Mouse (Mus musculus) midbrain, embryonic 11.5 days (tissue): Measurements from ENCODE around the gene Obp2a. TPM values are rescaled to one million over a fixed set of nuclear protein-coding genes. Genes with fewer than 3 reads are reported as not detected.
"Not testable (repeated sequence)": the region's sequence is repeated elsewhere in the genome, so short reads cannot be mapped to it uniquely, and the experiment has no call there.

Source experiments
- ATAC-seq: fragments of 200-750 bp; cut with Nextera tagmentation; 2 replicates; pipeline ENCODE4 v1.8.0; 2017; ENCODE audit warnings: moderate TSS enrichment, moderate library complexity; ENCODE audit not compliant: low FRiP score
- DNase-seq: peaks from one replicate; pipeline ENCODE4 v3.0.0; 2015; ENCODE audit warnings: low spot score; ENCODE audit errors: missing footprints
- H3K27ac ChIP-seq: fragments of 300-500 bp; sonication (generic); 2 replicates; pipeline ENCODE4 v1.5.1; 2014; ENCODE audit warnings: low read depth, low read length
- H3K27me3 ChIP-seq: fragments of 300-500 bp; sonication (generic); 2 replicates; pipeline ENCODE4 v1.6.1; 2014; ENCODE audit warnings: mild to moderate bottlenecking, low read length, moderate library complexity, mixed read lengths; ENCODE audit not compliant: control insufficient read depth, insufficient read depth
- H3K36me3 ChIP-seq: fragments of 300-500 bp; sonication (generic); 2 replicates; pipeline ENCODE4 v1.6.1; 2014; ENCODE audit warnings: mild to moderate bottlenecking, low read length, moderate library complexity, mixed read lengths; ENCODE audit not compliant: control insufficient read depth, insufficient read depth
- H3K4me1 ChIP-seq: fragments of 300-500 bp; sonication (generic); 2 replicates; pipeline ENCODE4 v1.6.1; 2014; ENCODE audit warnings: low read length; ENCODE audit not compliant: control insufficient read depth, insufficient read depth
- H3K4me2 ChIP-seq: fragments of 300-500 bp; sonication (generic); 2 replicates; pipeline ENCODE4 v1.6.1; 2014; ENCODE audit warnings: mild to moderate bottlenecking, moderate library complexity
- H3K4me3 ChIP-seq: fragments of 300-500 bp; sonication (generic); 2 replicates; pipeline ENCODE4 v1.5.1; 2014; ENCODE audit warnings: low read depth, low read length
- H3K9ac ChIP-seq: fragments of 300-500 bp; sonication (generic); 2 replicates; pipeline ENCODE4 v1.6.1; 2014; ENCODE audit warnings: low read length
- H3K9me3 ChIP-seq: fragments of 300-500 bp; sonication (generic); 2 replicates; pipeline ENCODE4 v1.6.1; 2016; ENCODE audit warnings: low read length; ENCODE audit not compliant: control insufficient read depth
- WGBS: fragments of 180-500 bp; shearing (Covaris S2); extraction: QIAGEN DNeasy Blood & Tissue Kit; methylation state at CpG from one replicate; pipeline ENCODE4 v1.1.7; 2014; 5-methylcytosine and 5-hydroxymethylcytosine counted together
- polyA plus RNA-seq: library from polyadenylated mRNA; unstranded; fragments of >200 nt; fragmentation: Nextera tagmentation; extraction: Ambion mirVana; gene quantifications from 2 replicates; pipeline ENCODE4 v1.2.1, GENCODE M21; 2014

Gene Obp2a
- polyA plus RNA-seq = not detected in 2 replicates

DNA sequence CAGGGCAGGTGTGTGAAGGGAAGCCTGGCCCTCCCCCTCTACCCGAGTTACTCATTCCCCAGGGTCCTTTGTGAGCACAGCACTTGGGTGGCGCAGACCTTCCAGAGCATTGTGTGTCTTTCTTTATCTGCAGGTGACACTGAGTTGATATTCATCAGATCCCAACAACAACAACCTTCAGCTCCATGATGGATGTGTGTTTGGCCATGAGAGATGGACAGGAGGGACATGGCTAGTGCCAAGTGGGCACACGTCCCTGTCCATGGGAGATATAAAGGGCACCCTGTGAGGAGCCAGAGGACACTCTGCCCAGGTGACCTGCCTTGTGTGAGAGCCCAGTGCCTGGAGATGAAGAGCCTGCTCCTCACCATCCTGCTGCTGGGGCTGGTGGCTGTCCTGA lies at the start of gene Obp2a:
Gene Obp2a (plus strand): TSS at position 301 of the 400 bp plus-strand sequence.
- 79% methylated on average over 3 of the region's 3 CpGs for WGBS
- not testable (repeated sequence) for H3K9me3 ChIP-seq, H3K27ac ChIP-seq, DNase-seq, H3K27me3 ChIP-seq, ATAC-seq, H3K36me3 ChIP-seq, H3K4me3 ChIP-seq, H3K4me2 ChIP-seq, H3K4me1 ChIP-seq, H3K9ac ChIP-seq

DNA sequence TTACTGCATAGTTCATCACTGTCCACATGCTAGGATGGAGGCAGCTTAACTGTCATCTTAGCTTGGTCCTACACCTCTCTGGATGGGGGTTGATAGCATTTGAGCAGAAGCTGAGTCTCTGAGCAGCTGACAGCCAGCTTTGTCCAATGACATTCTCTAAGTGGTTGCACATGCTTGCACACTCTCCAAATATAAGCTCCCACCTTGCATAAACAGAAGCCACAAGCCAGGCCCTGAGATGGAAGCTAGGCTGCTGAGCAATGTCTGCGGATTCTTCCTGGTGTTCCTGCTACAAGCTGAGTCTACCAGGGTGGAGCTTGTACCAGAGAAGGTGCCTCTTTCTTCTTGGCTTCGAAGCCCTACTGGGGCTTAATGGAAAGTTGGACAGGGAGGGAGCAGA lies 46.9 kb upstream of the Obp2a start, which contains the start of gene Lcn8:
Gene Lcn8 (plus strand): TSS at position 219 of the 400 bp plus-strand sequence.
- H3K36me3 ChIP-seq = no peaks in the 10 kb centered on the region

DNA sequence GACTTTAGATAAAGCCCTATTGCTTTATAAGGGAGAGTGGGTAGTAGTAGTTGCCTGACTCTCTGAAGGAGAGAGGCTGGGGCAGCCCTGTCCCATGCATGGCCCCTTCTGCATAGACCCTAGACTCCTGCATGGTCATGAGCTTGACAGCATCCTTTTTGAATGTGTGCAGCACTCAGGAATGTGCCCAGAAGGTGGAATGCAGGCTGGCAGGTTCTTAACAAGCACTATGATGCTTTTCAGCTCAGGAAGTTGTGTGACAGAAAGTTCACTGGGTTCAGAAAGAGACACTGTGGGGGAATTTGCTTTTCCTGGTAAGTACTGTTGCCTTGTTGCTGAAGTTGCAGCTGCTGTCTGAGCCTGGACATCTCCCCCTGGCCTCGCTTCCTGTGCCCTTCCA lies 45.3 kb upstream of the Obp2a start:
- no peak overlapping the region for H3K27ac ChIP-seq
- H3K4me2 ChIP-seq = no peak overlapping the region
- DNase-seq = no peak
- H3K9ac ChIP-seq = no peak overlapping the region
- no peaks in the 10 kb centered on the region for H3K9me3 ChIP-seq
- 47% methylated on average over 1 of the region's 1 CpGs for WGBS
- H3K4me1 ChIP-seq = no peaks in the 10 kb centered on the region
- no peak for ATAC-seq
- no peaks in the 10 kb centered on the region for H3K36me3 ChIP-seq
- H3K4me3 ChIP-seq = no peak overlapping the region
- H3K27me3 ChIP-seq = no peaks in the 10 kb centered on the region

More for the DNA sequence above, 46.9 kb upstream of the Obp2a start, which contains the start of gene Lcn8:
- Histone ChIP-seq H3K27me3 (no peaks in the 10 kb centered on the region), H3K4me2 (no peak within 1 kb of the TSS), H3K27ac (no peak within 1 kb of the TSS), H3K4me1 (no peaks in the 10 kb centered on the region), H3K4me3 (no peak within 1 kb of the TSS), H3K9me3 (no peaks in the 10 kb centered on the region), H3K9ac (no peak within 1 kb of the TSS)
- WGBS = 83% methylated on average over 2 of the region's 2 CpGs
- DNase-seq (no peak), ATAC-seq (no peak)

DNA sequence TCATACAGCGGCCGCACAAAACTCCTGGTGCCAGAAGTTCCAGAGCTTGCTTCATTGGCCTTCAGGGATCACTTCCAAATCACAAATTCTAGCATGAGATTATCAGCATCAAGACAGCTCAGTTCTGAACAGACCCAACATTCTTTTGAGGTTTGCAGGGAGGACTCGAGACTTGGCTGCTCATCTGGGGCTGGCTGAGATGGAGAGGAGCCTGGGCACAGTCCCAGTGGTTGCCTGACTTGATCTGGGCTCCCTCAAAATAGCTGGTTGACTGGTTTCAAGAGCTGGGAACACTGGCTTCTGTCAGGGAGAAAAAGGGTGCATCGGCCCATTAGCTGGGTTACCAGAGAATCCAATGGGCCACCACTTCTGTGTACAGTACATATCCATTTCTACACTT lies 43.2 kb upstream of the Obp2a start:
- no peak for ATAC-seq
- DNase-seq = no peak
- Histone ChIP-seq H3K4me3 (no peak overlapping the region), H3K27ac (no peak overlapping the region), H3K36me3 (no peaks in the 10 kb centered on the region), H3K9ac (no peak overlapping the region), H3K27me3 (no peaks in the 10 kb centered on the region), H3K4me2 (no peak overlapping the region), H3K4me1 (no peaks in the 10 kb centered on the region), H3K9me3 (no peaks in the 10 kb centered on the region)
- WGBS = 87% methylated on average over 4 of the region's 4 CpGs

DNA sequence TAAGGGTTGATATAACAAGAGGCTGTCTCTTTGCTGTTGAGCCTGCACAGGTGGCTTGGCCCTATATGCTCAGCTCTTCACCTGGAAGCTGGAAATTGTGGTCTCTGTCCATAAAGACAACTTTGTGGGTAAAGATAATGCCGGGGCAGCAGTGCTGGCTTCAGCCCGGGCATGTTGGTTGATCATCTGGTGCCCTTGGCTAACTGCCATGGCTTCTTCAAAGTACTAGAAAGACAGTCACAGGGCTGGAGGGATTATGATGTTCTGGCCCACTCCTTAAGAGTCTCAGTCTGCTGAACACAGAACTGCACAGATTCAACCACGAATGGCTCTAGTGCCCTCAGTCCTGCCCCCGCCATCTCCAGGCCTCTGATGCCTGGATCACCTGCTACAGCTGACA lies 42.6 kb upstream of the Obp2a start:
- Histone ChIP-seq H3K9me3 (no peaks in the 10 kb centered on the region), H3K36me3 (no peaks in the 10 kb centered on the region), H3K4me3 (no peak overlapping the region), H3K27me3 (no peaks in the 10 kb centered on the region), H3K4me1 (no peaks in the 10 kb centered on the region), H3K4me2 (no peak overlapping the region), H3K27ac (no peak overlapping the region), H3K9ac (no peak overlapping the region)
- DNase-seq (no peak), ATAC-seq (no peak)
- 96% methylated on average over 4 of the region's 4 CpGs for WGBS

DNA sequence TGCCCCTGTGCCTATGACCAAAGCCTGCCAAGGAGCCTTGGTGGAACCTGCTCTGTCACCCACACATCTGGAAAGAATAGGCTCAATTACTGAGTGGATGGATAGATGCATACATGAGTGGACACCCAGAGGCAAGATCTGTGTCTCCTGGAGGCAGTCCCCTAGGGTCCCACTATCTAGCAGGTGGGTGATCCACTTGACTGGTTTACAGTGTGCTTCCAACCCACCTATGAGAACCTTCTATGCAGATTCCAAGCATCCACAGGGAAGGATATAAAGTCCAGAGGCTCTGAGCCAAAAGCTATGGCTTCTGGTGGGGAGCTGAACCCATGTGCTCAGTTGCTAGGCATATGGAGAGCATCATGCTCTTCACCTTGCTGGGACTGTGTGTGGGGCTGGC lies 42.2 kb upstream of the Obp2a start, which contains the start of gene Lcn5:
Gene Lcn5 (plus strand): TSS at position 301 of the 400 bp plus-strand sequence.
- H3K27me3 ChIP-seq = no peaks in the 10 kb centered on the region
- ATAC-seq (no peak), DNase-seq (no peak)
- no peak within 1 kb of the TSS for H3K4me2 ChIP-seq
- H3K4me1 ChIP-seq = no peaks in the 10 kb centered on the region
- no peaks in the 10 kb centered on the region for H3K36me3 ChIP-seq
- no peak within 1 kb of the TSS for H3K9ac ChIP-seq
- H3K27ac ChIP-seq = no peak within 1 kb of the TSS
- no peak within 1 kb of the TSS for H3K4me3 ChIP-seq
- no peaks in the 10 kb centered on the region for H3K9me3 ChIP-seq

DNA sequence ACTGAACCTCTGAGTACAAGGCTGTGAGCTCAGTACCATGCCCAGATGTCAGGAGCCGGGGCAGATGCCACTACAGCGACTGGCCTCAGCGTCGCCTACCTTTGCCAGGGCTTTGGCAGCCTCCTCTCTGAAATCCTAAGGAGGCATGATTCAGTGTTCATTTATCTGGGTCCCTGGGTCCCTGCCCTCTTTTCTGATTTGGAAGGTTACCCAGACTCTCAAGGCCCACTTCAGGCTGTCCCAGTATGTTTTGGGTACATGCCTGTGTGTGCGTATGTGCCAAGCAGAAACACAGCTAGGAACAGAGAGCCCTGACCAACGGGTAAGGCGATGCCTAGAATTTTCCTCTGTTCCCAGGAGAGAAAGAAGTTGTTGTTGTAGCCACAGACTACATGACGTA lies 39.6 kb upstream of the Obp2a start:
- WGBS = 94% methylated on average over 8 of the region's 8 CpGs
- no peaks in the 10 kb centered on the region for H3K36me3 ChIP-seq

DNA sequence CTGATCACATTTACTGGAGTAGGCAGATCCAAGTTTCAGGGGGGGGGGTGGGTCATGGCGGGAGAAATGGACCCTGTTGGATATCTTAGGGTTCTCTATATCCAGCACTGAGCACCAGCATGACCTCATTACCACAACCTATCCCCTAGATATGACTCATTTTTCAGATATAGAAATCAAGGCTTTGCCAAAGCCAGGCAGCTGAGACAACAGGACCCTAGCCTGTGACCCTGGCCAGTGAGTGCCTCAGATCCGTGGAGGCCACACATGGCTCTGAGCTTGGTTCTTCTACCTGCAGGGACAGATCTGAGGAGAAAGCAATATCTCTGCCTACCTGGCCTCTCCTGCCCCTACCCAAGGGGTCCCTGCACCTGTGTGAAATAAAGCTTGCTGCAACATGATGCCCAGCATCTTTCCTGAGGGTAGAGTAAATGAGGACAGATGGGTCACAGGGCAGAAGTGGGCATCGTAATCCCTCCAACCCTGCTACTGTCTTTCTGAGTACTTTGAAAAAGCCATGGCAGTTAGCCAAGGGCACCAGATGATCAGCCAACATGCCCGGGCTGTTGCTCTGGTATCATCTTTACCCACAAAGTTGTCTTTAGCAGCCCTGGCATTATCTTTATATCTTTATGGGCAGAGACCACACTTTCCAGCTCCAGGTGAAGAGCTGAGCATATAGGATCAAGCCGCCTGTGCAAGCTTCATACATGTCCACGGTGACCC lies 38.4 kb upstream of the Obp2a start:
- Histone ChIP-seq H3K27me3 (no peaks in the 10 kb centered on the region), H3K9me3 (no peaks in the 10 kb centered on the region), H3K27ac (no peak overlapping the region), H3K4me3 (no peak overlapping the region), H3K9ac (no peak overlapping the region), H3K36me3 (no peaks in the 10 kb centered on the region), H3K4me2 (no peak overlapping the region), H3K4me1 (no peaks in the 10 kb centered on the region)
- whole genome bisulfite sequencing = 90% methylated on average over 6 of the region's 6 CpGs
- no peak for ATAC-seq
- no peak for DNase-seq

More for the DNA sequence above, 39.6 kb upstream of the Obp2a start:
- no peak overlapping the region for H3K4me3 ChIP-seq
- no peaks in the 10 kb centered on the region for H3K9me3 ChIP-seq
- H3K27me3 ChIP-seq = no peaks in the 10 kb centered on the region
- no peaks in the 10 kb centered on the region for H3K4me1 ChIP-seq
- DNase-seq = no peak
- no peak overlapping the region for H3K9ac ChIP-seq
- H3K27ac ChIP-seq = no peak overlapping the region
- no peak for ATAC-seq
- H3K4me2 ChIP-seq = no peak overlapping the region

DNA sequence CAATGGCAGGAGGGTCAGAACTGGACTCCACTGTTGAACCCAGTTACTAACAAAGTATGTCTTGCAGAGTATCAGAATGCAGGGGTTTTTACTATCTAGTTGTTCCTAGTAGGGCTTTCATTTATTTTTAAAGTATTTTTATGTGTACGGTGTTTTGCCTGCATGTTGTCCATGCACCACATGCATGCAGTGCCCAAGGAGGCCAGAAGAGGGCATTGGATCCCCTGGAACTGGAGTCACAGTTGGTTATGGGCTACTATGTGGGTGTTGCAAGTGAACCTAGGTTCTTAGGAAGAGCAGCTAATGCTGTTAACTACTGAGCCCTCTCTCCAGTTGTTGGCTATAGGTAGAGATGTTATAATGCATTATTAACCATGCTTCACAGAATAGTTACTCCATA lies 36.3 kb upstream of the Obp2a start:
- no peaks in the 10 kb centered on the region for H3K9me3 ChIP-seq
- H3K4me3 ChIP-seq = no peak overlapping the region
- no peak for DNase-seq
- no peaks in the 10 kb centered on the region for H3K27me3 ChIP-seq
- H3K9ac ChIP-seq = no peak overlapping the region
- no peaks in the 10 kb centered on the region for H3K4me1 ChIP-seq
- H3K27ac ChIP-seq = no peak overlapping the region
- no peaks in the 10 kb centered on the region for H3K36me3 ChIP-seq
- H3K4me2 ChIP-seq = no peak overlapping the region
- ATAC-seq = no peak
- 62% methylated on average over 1 of the region's 1 CpGs for WGBS
